Mouse (Mus musculus) induced T-regulatory cell, adult 2 months (primary cell): ENCODE measurements around the gene Atp13a5.

Source experiments
- DNase-seq: peaks from one replicate; pipeline ENCODE4 v3.0.0-alpha.2; 2012; ENCODE audit warnings: low read depth

Atp13a5 gene

GRCm38 (mm10) chr16:29378458-29378857, at the start of gene Atp13a5:
Gene Atp13a5, minus strand, starts transcription at chr16:29378732.
- no peak for DNase-seq

GRCm38 (mm10) chr16:29414822-29415221, 36.3 kb upstream of the Atp13a5 start:
- DNase-seq = no peak

- no peak for DNase-seq
These were observed 28.8 kb upstream of the Atp13a5 start for GRCm38 (mm10) chr16:29407319-29407718.

- no peak for DNase-seq
These were observed 20.5 kb upstream of the Atp13a5 start for GRCm38 (mm10) chr16:29399079-29399478.

GRCm38 (mm10) chr16:29384781-29385180, 6.2 kb upstream of the Atp13a5 start:
- DNase-seq = no peak

GRCm38 (mm10) chr16:29374636-29375035, 3.9 kb downstream of the Atp13a5 start:
- DNase-seq = no peak

GRCm38 (mm10) chr16:29331351-29332044, 47.0 kb downstream of the Atp13a5 start:
- DNase-seq = no peak

- no peak for DNase-seq
These were observed 47.6 kb downstream of the Atp13a5 start for GRCm38 (mm10) chr16:29330948-29331347.

- DNase-seq = no peak
These were observed 49.3 kb downstream of the Atp13a5 start for GRCm38 (mm10) chr16:29329213-29329612.

GRCm38 (mm10) chr16:29327910-29328309, 50.6 kb downstream of the Atp13a5 start:
- no peak for DNase-seq

GRCm38 (mm10) chr16:29325233-29325919, 53.2 kb downstream of the Atp13a5 start:
- DNase-seq = no peak

- no peak for DNase-seq
These were observed 57.8 kb downstream of the Atp13a5 start for GRCm38 (mm10) chr16:29320717-29321116.

- DNase-seq = no peak
These were observed 63.1 kb downstream of the Atp13a5 start for GRCm38 (mm10) chr16:29315391-29315790.

- no peak for DNase-seq
These were observed 63.5 kb downstream of the Atp13a5 start for GRCm38 (mm10) chr16:29314991-29315390.

- no peak for DNase-seq
These were observed 80.9 kb downstream of the Atp13a5 start for GRCm38 (mm10) chr16:29297555-29298021.

- DNase-seq = no peak
These were observed 97.8 kb downstream of the Atp13a5 start for GRCm38 (mm10) chr16:29280691-29281090.

- no peak for DNase-seq
These were observed 124.2 kb downstream of the Atp13a5 start for GRCm38 (mm10) chr16:29254325-29254724.

GRCm38 (mm10) chr16:29235951-29236350, 142.6 kb downstream of the Atp13a5 start:
- DNase-seq = no peak

- no peak for DNase-seq
These were observed 161.9 kb downstream of the Atp13a5 start for GRCm38 (mm10) chr16:29216395-29217295.

GRCm38 (mm10) chr16:29209605-29210411, 168.7 kb downstream of the Atp13a5 start, which contains the start of gene Hrasls:
Gene Hrasls, plus strand, starts transcription at chr16:29209695.
- DNase-seq = no peak

GRCm38 (mm10) chr16:29208841-29209240, 169.7 kb downstream of the Atp13a5 start:
- no peak for DNase-seq
